Mouse (Mus musculus): Measurements from ENCODE around the gene Syt10.
"Not testable (repeated sequence)": the region's sequence is repeated elsewhere in the genome, so short reads cannot be mapped to it uniquely, and the experiment has no call there.

Gene Syt10

GRCm38 (mm10) chr15:89841364-89842017 is at the start of gene Syt10:
Gene Syt10, minus strand, starts transcription at chr15:89841860.
- DNase-seq (ENCODE audit: low spot score) = no peak

DNA sequence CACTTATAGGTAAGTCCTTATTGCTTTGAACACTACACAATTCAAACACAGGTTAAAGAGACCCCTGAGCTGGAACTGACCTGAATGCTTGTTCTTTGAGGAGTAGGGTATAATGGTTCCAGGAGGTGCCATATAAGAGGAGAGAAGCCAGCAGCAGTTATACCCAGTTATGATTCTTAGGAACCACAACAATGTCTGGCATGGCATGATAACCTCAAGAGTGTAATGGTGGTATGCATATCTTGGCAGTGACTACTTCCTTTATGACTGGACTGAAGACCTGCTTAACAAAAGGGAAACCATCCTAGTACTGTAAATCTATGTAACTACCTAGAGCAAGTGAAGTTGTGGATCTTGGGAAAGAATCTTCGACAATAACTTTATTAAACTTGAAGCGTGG is 42.1 kb upstream of the Syt10 start:
- no peak for DNase-seq (ENCODE audit: low spot score)

- DNase-seq (ENCODE audit: low spot score) = no peak
Observed at GRCm38 (mm10) chr15:89878981-89879380, 37.3 kb upstream of the Syt10 start.

DNA sequence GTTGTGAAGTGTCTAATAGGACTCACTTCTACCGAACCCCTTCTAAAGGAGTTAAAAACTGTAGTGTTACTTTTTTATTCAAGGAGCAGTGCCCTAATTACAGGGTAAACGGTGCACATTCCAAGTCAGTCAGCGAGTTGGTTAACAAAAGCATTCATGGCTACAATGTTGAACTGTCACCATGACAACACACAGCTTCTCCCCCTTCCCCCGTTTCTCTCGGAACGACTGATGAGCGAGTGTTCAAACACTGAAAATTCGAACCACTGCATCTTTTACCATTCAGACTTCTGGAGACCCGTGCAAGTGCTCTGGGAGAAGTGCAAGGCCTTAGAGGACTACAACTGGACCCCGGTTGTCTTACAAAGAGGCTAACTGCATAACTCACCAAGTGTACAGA is 25.6 kb downstream of the Syt10 start:
- no peak for DNase-seq (ENCODE audit: low spot score)

DNA sequence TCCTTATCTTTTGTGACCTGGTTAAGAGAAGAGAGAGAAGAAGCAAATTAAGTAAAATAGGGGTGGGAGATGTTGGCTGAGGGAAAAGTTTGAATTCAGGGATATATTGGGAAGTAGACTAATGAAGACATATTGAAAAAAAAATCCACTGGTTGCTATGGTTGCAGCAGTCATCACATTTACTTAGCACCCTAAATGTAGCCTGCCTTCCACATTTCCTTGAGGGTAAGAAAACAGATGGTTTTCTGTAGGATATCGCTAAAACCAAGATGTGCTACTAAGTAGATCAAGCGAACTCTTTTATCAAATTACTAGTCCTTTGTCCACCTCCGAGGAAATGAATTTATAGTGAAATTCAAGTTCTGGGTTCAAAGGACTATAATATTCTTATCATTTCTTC is 37.2 kb downstream of the Syt10 start:
- no peak for DNase-seq (ENCODE audit: low spot score)

- no peak for DNase-seq (ENCODE audit: low spot score)
Observed at GRCm38 (mm10) chr15:89779928-89780327, 61.7 kb downstream of the Syt10 start.

DNA sequence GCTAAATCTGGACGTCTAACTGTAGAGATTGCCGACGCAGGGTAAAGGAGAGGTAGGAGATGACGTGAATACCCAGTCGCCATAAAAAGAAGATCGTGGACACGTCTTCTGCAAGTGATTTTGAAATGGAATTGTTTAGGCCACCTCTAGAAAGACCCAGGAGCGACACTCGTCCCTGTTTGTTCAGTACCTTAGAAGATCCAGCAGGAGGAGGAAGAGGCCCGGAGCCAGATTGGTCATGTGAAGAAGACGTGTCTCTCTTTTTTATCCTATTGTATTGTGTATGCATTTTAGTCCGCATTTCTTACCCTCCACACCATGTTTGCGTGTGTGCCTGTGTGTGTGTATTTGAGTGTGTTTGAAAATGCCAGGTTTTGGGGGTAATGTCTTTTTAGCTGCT is 75.6 kb downstream of the Syt10 start:
- not testable (repeated sequence) for DNase-seq (ENCODE audit: low spot score)

DNA sequence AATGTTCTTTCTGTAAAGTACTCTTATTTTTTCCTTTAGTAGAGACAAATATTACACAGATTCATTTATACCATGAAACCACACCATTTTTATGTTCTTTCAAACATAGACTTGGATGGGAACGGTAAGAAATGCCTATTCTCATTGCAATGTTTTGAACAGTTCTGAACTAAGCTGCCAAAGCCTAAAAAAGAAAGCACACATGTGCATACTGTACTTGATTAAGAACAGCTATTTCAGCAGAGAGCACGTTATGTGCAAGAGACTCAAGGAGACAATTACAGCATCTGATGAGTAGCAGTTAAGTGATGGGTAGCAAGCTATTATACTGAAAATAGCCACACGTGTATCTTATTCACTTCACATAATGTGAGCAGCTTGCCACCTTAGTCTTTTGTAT is 108.0 kb downstream of the Syt10 start:
- no peak for DNase-seq (ENCODE audit: low spot score)
